Mouse (Mus musculus) pancreas, adult 10 weeks (tissue): ENCODE data around the gene Ly6g5c. TPM values are rescaled to one million over a fixed set of nuclear protein-coding genes. Genes with fewer than 3 reads are reported as not detected.

Experiments
- polyA plus RNA-seq: library from polyadenylated mRNA; stranded (reverse); fragments of 350-450 nt; fragmentation: Illumina TruSeq; extraction: RNeasy Lipid Tissue Mini Kit (QIAGEN cat#74804); gene quantifications from one replicate; pipeline ENCODE4 v1.2.3, GENCODE M21; 2015; ENCODE audit warnings: low read depth, low replicate concordance; ENCODE audit not compliant: insufficient read depth

Ly6g5c gene
- polyA plus RNA-seq, result not detected

DNA sequence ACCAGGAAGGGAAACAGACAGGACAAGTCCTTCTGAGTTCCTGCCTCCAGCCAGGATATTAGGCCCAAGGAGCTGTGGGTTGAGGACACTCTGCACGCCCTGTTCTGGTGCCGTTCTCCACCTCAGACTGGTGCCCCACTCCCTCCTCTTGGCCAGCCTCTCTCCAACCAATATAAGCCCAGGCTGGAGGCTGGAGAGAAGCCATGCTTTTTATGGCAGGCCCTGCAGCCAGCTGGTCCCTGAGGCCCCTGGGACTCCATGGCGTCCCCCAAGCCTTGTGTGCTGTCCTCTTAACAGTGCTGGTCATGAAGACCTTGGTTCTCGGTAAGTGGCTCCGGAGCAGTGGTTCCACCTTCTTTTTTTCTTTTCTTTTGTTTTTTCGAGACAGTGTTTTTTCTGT, at the start of gene Ly6g5c:
Ly6g5c (plus strand) TSS at position 183 of the 400 bp plus-strand sequence.

GRCm38 (mm10) chr17:35058911-35059892, 48.9 kb upstream of the Ly6g5c start, which contains the start of gene Ddah2:
TSS of gene Ddah2 (plus strand) at chr17:35059035.

DNA sequence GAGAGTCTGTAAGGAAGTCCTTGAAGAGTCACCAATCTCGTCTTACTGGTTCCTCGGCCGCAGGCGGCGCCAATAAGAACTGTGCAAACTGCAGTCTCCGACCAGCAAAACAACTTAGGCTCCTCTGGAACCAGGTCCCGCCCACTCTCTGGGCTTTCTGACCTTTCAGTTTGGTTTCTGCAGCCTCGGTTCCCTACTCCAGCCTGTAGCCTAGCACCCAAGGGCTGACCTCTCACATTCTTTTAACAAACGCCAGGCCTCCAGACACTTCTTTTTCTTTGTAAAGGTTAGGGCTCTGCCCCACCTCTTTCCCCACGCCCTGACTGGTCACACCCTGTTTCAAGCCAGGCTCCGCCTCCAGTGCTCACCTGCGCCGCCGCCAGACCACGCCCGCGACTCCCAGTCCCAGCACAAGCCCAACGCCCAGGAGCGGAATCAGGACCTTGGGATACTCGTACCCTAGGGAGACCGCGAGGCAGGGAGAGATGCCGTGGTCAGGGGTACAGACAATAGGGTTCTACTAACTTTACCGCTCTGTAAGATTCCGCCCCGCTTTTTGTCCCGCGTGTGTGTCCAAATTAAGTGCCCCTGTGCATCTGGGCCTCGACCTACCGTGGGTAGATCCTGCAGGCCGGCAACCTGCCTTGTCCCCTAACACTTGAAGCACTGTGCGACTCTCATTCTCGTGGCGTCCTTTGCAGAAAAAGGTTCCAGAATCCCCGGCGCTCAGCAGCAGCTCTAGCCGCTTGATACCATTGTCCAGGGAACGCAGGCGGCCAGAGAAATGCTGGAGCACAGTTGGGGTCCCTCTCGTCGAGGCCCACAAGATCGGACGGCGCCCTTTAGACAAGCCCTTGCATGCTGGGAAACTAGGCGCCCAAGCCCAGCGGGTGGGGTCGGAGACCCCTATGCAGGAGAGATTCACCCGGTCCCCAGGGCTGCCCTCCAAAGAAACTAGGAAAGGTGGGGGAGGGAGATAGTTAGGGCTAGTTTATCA, 42.8 kb upstream of the Ly6g5c start, which contains the start of gene Ly6g6c:
Ly6g6c (plus strand) TSS at position 438 of the 997 bp plus-strand sequence.

DNA sequence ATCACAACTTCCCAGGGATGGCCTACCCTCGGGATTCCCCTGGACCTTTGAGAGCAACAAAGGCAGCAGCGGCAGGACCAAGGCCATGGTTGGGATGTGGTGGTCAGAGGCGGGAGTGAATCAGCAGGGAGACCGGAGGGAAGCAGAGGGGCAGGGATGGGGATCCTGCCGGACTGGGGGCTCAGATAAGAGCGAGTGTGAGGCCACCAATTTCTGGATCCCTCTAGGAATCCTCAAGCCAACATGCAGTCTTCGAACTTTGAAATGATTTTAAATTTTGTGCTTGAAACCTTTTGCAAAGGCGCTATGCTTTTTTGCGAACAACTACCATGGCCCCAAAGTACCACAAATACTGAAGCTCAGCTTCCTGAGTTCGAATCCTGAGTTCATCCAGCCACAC, 42.0 kb upstream of the Ly6g5c start, which contains the start of gene Mpig6b:
Mpig6b (minus strand) TSS at position 101 of the 400 bp plus-strand sequence.

GRCm38 (mm10) chr17:35076507-35077176, 31.4 kb upstream of the Ly6g5c start, which contains the start of gene Ly6g6e:
TSS of gene Ly6g6e (plus strand) at chr17:35076902.

GRCm38 (mm10) chr17:35077786-35078233, 30.3 kb upstream of the Ly6g5c start, which contains the start of gene Ly6g6d:
TSS of gene Ly6g6d (minus strand) at chr17:35078065.

GRCm38 (mm10) chr17:35085208-35085865, 22.7 kb upstream of the Ly6g5c start, which contains the start of gene Ly6g6f:
TSS of gene Ly6g6f (minus strand) at chr17:35085610.

DNA sequence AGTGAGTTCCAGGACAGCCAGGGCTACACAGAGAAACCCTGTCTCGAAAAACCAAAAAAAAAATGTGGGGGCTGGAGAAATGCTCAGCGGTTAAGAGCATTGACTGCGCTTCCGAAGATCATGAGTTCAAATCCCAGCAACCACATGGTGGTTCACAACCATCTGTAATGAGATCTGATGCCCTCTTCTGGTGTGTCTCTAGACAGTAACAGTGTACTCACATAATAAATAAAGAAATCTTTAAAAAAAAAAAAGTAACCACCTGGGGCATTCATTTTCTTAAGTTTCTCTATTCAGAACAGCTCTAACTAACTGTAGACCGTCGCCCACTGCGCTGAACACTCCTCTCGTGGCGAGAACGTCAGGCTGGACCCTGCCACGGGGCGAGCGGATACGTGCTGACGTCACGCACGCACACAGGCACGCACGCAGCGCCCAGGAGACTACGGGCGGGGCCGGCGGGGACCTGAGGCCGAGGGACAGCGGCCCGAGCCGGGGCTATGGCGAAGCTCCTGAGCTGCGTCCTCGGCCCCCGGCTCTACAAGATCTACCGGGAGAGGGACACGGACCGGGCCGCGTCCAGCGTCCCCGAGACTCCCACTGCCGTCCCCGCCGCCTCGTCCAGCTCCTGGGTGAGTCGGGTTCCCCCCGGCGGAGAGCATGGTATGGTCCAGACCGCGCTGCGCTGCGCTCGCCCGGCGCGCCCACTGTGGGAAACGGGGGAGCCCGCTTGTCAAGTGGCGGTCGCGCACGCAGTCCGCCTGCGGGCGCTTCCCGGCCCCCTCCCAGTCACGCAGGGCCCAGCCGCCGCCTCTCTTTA, 19.0 kb upstream of the Ly6g5c start, which contains the start of gene Abhd16a:
Abhd16a (plus strand) TSS at position 439 of the 820 bp plus-strand sequence.

GRCm38 (mm10) chr17:35115046-35116019, 7.3 kb downstream of the Ly6g5c start, which contains the start of gene Ly6g5b:
TSS of gene Ly6g5b (minus strand) at chr17:35115428.

DNA sequence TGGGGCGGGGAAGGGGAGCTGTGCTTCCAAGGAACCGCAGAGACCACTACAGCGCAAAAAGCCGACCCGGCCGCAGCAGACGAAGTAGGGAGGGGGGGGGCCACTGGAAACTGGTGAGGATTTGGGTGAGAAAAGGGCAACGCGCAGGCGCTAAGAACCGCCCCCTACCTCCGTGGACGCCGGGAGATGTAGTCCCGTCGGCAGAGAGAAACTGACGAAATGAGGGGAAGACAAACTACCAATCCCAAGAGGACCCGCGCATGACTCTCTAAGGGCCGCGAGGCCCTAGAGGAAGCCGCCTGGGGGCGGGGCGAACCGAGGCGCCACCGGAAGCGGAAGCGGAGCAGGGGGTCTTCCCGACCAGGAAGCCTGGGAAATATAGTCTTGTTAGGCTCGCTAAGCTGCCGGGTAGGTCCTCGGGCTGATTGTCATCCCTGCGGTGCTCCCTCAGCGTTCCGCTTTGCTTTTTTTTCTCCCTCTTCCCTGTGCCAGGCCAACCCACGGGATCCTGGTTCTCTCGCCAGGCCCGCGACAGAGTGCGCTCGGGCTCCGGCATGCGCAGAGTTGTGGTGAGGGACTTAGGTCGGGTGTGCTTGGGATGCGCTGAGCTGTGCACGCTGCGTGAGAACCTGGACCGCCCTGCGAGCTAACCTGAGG, 13.2 kb downstream of the Ly6g5c start, which contains the start of gene Gpank1:
Gpank1 (plus strand) TSS at position 313 of the 657 bp plus-strand sequence.

DNA sequence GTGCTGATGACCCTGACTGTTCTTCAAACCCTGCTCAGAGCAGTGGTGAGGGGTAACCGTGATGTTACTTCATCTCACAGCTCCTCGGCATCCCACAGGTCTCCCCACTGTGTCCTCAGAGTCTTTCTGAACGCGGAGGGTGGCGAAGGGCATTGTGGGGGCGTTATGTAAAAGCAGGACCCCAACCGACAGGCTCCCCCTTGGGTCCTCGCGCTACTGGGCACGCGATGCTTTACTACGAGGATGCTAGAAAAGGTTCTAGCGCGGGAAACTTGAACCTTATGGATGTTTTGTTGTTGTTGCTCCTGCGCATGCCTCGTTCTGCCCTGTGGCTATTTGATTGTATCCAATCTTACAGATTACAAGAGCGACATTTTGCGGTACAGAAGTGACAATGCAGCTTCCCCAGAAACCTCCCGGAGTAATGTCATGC, 13.8 kb downstream of the Ly6g5c start, which contains the start of gene Csnk2b:
Csnk2b (minus strand) TSS at position 183 of the 433 bp plus-strand sequence.

DNA sequence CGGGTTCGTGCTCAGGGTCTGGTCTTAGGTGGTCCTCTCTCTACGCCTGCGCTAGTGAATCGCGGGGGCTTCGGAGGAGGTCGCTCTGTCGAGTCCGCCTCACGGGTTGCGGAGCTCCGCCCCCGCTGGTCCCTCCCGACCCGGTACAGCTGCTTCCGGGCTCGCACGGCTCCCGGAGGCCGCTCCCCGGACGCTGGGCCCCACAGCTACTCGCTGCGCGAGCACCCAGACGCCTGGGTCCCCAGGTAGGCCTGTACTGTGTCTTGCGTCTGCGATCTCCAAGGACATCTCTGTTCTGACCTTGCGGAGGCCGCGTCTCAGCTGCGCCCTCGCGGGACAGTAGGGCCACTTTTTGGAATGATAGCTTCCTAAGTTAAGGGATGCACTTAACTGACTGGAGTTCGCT, 18.1 kb downstream of the Ly6g5c start, which contains the start of gene D17H6S53E:
D17H6S53E (plus strand) TSS at position 168 of the 406 bp plus-strand sequence.

GRCm38 (mm10) chr17:35131500-35132173, 23.6 kb downstream of the Ly6g5c start, which contains the start of gene Apom:
TSS of gene Apom (minus strand) at chr17:35132050.

GRCm38 (mm10) chr17:35134801-35135590, 26.9 kb downstream of the Ly6g5c start, which contains the start of gene Bag6:
TSS of gene Bag6 (plus strand) at chr17:35135178.

